Mouse (Mus musculus) cortical plate, adult 2 months (tissue): ENCODE results near the gene Ddn.

Source experiments
- CTCF ChIP-seq: fragments of 200-500 bp; IDR thresholded peaks from 2 replicates; pipeline ENCODE4 v1.5.1; 2011; ENCODE audit warnings: mild to moderate bottlenecking, control low read depth, low read length; ENCODE audit not compliant: insufficient read depth; ENCODE audit errors: extremely low read depth
- POLR2A ChIP-seq: fragments of 200-500 bp; IDR thresholded peaks from 2 replicates; pipeline ENCODE4 v1.6.1; 2011; ENCODE audit warnings: mild to moderate bottlenecking, low read length, control low read depth; ENCODE audit not compliant: insufficient read depth; ENCODE audit errors: extremely low read depth

DNA sequence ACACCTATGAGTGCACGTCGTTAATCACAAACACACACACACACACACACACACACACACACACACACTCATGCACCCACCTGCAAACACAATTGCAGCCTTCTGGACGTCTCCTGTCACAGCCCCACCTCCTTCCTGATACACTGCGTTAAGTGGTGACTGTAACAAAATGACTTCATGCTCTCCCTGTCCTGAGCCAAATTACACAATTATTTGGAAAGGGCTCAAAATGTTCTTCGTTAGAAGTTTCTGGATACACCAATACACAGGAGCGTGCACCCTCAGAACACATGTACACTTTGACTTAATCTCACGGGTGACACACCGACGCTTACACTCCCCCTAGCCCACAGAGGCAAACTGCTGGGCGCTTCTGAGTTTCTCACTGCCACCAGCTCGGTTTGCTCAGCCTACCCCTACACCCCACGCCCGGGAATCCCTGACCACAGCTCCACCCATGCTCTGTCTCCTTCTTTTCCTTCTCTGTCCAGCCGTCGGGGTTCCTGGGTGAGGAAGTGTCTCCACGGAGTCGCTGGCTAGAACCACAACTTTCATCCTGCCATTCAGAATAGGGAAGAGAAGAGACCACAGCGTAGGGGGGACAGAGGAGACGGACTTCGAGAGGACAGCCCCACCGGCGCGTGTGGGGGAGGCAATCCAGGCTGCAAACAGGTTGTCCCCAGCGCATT lies 20.2 kb downstream of the Ddn start:
- no peak for TF ChIP-seq CTCF
- no peak for TF ChIP-seq POLR2A
